Mouse (Mus musculus) CH12.LX (cell line): ENCODE data around the gene Zhx3. TPM values are rescaled to one million over a fixed set of nuclear protein-coding genes. Genes with fewer than 3 reads are reported as not detected.

Experiments
- polyA plus RNA-seq: library from polyadenylated mRNA; unstranded; fragments of >175 nt; gene quantifications from 2 replicates; pipeline ENCODE4 v1.2.1, GENCODE M21; 2012; ENCODE audit warnings: low read depth; ENCODE audit not compliant: insufficient read length
- total RNA-seq, 2 experiments: library from RNA; depleted of rRNA; stranded (reverse); fragments of 300-350 nt in 1 of 2; fragments of >200 nt in 1 of 2; gene quantifications; 2 replicates each; pipeline ENCODE4 v1.2.3; 2012 to 2014

The Zhx3 gene
- total and polyA plus RNA-seq, 3 experiments: 1.3 to 4.2 (median 2.6) TPM

Other genes starting within 250 kb of the Zhx3 start
- 91.3 and 150 TPM in 2 replicates for gene Top1, start 227.1 kb downstream of the Zhx3 start, total RNA-seq (2012; rRNA removed)
- 89.8 and 91.4 TPM in 2 replicates for gene Top1, start 227.1 kb downstream of the Zhx3 start, total RNA-seq (2014; rRNA removed)
- gene Top1, start 227.1 kb downstream of the Zhx3 start, polyA plus RNA-seq: 299 and 312 TPM in 2 replicates
- gene Plcg1, start 141.7 kb downstream of the Zhx3 start, total RNA-seq (2012; rRNA removed): 16.9 and 28.1 TPM in 2 replicates
- 15.5 and 16.1 TPM in 2 replicates for gene Plcg1, start 141.7 kb downstream of the Zhx3 start, total RNA-seq (2014; rRNA removed)
- 16.6 and 17.6 TPM in 2 replicates for gene Plcg1, start 141.7 kb downstream of the Zhx3 start, polyA plus RNA-seq
- 0.88 and 1.1 TPM in 2 replicates for gene Lpin3, start 7.7 kb upstream of the Zhx3 start, total RNA-seq (2012; rRNA removed)
- not detected in 2 replicates for gene Lpin3, start 7.7 kb upstream of the Zhx3 start, total RNA-seq (2014; rRNA removed)
- gene Lpin3, start 7.7 kb upstream of the Zhx3 start, polyA plus RNA-seq: not detected in 2 replicates
- not detected in 2 replicates for gene Emilin3, start 39.3 kb upstream of the Zhx3 start, total RNA-seq (2012; rRNA removed)
- not detected in 2 replicates for gene Emilin3, start 39.3 kb upstream of the Zhx3 start, total RNA-seq (2014; rRNA removed)
- not detected in 2 replicates for gene Emilin3, start 39.3 kb upstream of the Zhx3 start, polyA plus RNA-seq
- 17.1 and 19.7 TPM in 2 replicates for gene Chd6, start 236.1 kb upstream of the Zhx3 start, total RNA-seq (2012; rRNA removed)
- gene Chd6, start 236.1 kb upstream of the Zhx3 start, total RNA-seq (2014; rRNA removed): 9.4 and 10.8 TPM in 2 replicates
- gene Chd6, start 236.1 kb upstream of the Zhx3 start, polyA plus RNA-seq: 12.9 and 14.0 TPM in 2 replicates